Mouse (Mus musculus) left cerebral cortex, adult 2 months (tissue): ENCODE results near the gene Numb. TPM values are rescaled to one million over a fixed set of nuclear protein-coding genes. Genes with fewer than 3 reads are reported as not detected.
A peak's percentile ranks its signal among the peaks of the same experiment; 100 is the strongest.

Source experiments
- DNase-seq, 2 experiments: peaks; one replicate each; pipeline ENCODE4 v3.0.0; 2021 to 2022; ENCODE audit warnings: low spot score in 2 of 2, mixed read lengths in 1 of 2; ENCODE audit errors: extremely low spot score in 1 of 2
- H3K27ac ChIP-seq: fragments of 200-600 bp; 2 replicates; pipeline ENCODE4 v1.8.1; 2022
- H3K4me3 ChIP-seq: fragments of 200-600 bp; 2 replicates; pipeline ENCODE4 v1.8.1; 2022
- CTCF ChIP-seq: fragments of 200-600 bp; IDR thresholded peaks from 2 replicates; pipeline ENCODE4 v1.8.1; 2022; ENCODE audit warnings: antibody characterized with exemption, mild to moderate bottlenecking, moderate library complexity
- intact Hi-C: fragments of 180-260 bp; cut with DNase I; formaldehyde crosslinking; loops from one replicate; pipeline ENCODE4 v1.15.1; 2025
- total RNA-seq, 2 experiments: library from RNA; stranded (reverse); gene quantifications; 2 replicates each; pipeline ENCODE4 v1.2.3; 2021

Gene Numb
- total RNA-seq, 2 experiments from 2014 or later = 70.0 to 81.1 TPM

DNA sequence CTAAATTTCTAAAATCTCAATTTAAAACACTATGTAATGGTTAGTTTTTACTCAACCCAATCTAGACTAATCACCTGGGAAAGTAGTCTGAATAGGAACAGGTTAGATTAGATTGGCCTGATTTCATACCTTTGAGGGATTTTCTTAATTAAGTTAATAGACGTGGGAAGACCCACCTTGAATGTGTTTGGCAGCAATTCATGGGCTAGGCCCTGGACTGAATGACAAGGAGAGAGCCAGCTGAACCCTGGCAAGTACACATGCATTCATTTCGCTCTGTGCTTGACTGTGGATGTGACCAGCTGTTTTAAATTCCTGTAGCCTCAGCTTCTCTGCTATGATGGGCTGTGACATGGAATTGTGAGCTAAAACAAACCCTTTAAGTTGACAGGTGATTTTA, 40.8 kb downstream of the Numb start:
- Histone ChIP-seq H3K27ac (no peak overlapping the region), H3K4me3 (no peak overlapping the region)
- no peak for TF ChIP-seq CTCF
- intact Hi-C loops = no loop called here
- DNase-seq = no peak

GRCm38 (mm10) chr12:83875097-83875496, 46.6 kb downstream of the Numb start:
- no peak for TF ChIP-seq CTCF
- H3K27ac ChIP-seq = peak overlapping the region; percentile 69
- intact Hi-C loops = loop anchor here (2.0 kb wide), 1 partner anchor 24 kb away; no protein-coding TSS in a partner anchor
- no peak overlapping the region for H3K4me3 ChIP-seq
- DNase-seq = no peak

GRCm38 (mm10) chr12:83874597-83874996, 47.1 kb downstream of the Numb start:
- Histone ChIP-seq H3K27ac (peak overlapping the region; percentile 69), H3K4me3 (no peak overlapping the region)
- no peak for TF ChIP-seq CTCF
- DNase-seq = peak; percentile 64 to 82
- intact Hi-C loops = loop anchor here (2.0 kb wide), 1 partner anchor 24 kb away; no protein-coding TSS in a partner anchor

DNA sequence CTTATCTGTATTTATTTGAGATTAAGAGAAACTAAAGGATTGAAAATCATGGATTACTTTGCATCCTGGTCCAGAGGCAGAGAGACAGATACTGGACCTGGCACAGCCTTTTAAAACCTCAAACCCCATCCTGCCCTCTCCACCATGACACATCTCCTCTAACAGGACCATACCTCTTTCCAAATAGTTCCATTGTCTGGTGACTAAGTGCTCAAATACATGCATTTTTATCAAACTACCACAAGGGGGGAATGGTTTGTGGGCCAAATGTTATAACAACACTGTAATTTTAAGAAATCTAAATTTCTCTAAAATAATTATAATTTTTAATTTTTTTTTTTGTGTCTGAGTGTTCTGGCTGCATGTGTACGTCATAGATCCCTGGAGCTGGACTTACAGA, 57.2 kb downstream of the Numb start:
- H3K4me3 ChIP-seq = no peak overlapping the region
- no peak; the same call in none of the 2 replicates for TF ChIP-seq CTCF
- no peak for DNase-seq
- no peak overlapping the region for H3K27ac ChIP-seq
- intact Hi-C loops = no loop called here

DNA sequence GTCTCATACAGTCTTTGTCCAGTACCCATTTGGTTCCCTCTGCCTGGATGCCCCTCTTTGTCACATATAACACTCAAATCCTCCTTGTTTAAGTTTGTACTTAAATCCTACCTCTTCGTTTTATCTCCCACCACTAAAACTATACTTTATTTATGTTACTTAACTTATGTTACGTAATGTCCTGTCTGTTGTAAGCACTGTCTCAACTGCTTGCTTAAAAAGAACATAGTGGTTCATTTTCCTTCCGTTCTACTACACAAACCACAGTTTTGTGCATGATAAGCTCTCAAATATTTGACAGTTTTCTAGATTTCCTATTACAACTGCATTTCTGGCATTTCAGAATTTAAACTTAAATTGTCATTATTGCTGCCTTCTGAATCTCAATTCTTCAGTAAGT, 59.9 kb downstream of the Numb start:
- no peak for TF ChIP-seq CTCF
- DNase-seq = no peak
- H3K27ac ChIP-seq = peak overlapping the region; percentile 33; the same call in 1 of the 2 replicates
- intact Hi-C loops = no loop called here
- H3K4me3 ChIP-seq = no peak overlapping the region

DNA sequence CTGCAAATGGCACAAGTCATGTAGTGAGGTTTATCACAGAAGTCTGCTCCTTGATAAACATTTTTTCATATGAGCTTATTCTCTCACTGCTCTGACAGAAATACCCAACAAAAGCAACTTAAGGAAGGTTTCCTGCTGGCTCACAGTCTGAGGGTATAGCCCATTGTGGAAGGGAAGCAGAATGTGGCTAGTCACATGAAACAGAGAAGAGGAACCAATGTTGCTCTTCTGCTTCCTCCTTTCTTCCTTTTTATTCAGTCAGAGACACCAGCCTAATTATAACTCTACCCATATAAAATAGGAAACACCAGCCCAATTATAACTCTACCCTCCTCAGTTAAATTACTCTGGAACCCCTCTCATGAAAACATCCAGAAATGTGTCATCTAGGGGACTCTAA, 61.0 kb downstream of the Numb start:
- Histone ChIP-seq H3K27ac (no peak overlapping the region), H3K4me3 (no peak overlapping the region)
- DNase-seq = no peak
- TF ChIP-seq CTCF = no peak
- intact Hi-C loops = no loop called here

DNA sequence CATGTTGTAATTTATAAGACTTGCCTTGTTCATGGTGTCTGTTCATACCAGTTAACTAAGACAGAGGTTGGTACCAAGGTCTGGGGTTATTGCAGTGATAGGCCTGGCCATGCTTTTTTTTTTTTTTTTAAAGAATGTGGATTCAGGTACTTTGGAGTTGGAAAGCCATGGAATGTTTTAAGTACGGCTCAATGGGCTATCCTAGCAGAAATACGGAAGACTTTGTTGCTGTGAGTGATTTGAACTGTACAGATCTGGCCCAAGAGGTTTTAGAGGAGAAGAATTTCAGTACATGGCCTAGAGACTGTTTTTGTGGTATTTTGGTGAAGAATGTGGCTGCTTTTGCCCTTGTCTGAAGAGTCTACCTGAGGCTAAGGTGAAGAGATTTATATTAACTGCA, 63.7 kb downstream of the Numb start:
- Histone ChIP-seq H3K4me3 (no peak overlapping the region), H3K27ac (no peak overlapping the region)
- DNase-seq = no peak
- intact Hi-C loops = no loop called here
- TF ChIP-seq CTCF = no peak

- intact Hi-C loops = no loop called here
- no peak for TF ChIP-seq CTCF
These were observed 66.5 kb downstream of the Numb start for GRCm38 (mm10) chr12:83855211-83855610.

GRCm38 (mm10) chr12:83854281-83854680, 67.5 kb downstream of the Numb start:
- DNase-seq = no peak
- H3K27ac ChIP-seq = no peak overlapping the region
- TF ChIP-seq CTCF = no peak
- H3K4me3 ChIP-seq = no peak overlapping the region
- intact Hi-C loops = no loop called here

More at GRCm38 (mm10) chr12:83855211-83855610, 66.5 kb downstream of the Numb start:
- no peak overlapping the region for H3K27ac ChIP-seq
- H3K4me3 ChIP-seq = no peak overlapping the region
- no peak for DNase-seq

GRCm38 (mm10) chr12:83852512-83853213, 69.1 kb downstream of the Numb start:
- no peak overlapping the region for H3K4me3 ChIP-seq
- H3K27ac ChIP-seq = no peak overlapping the region
- TF ChIP-seq CTCF = no peak
- intact Hi-C loops = no loop called here
- no peak for DNase-seq

DNA sequence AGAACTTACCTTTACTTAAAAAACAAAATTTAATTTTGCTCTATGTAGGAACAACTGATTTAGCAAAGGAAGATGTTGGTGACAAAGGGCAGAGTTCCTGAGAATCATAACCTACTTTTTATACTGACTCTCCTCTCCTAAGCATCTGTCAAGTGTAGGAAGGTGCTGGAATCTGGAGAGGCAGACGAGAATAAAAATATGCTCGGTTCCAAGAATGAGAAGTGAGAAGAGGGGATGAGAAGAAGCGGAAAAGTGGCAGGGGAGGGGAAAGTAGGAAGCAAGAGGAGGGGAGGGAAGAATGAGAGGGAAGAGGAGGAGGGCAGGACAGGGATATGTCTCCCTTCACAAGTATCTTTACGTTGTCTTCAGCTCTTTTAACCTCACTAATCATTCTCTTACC, 71.4 kb downstream of the Numb start:
- no peak for TF ChIP-seq CTCF
- Histone ChIP-seq H3K4me3 (no peak overlapping the region), H3K27ac (peak overlapping the region; percentile 65)
- no peak for DNase-seq
- intact Hi-C loops = loop anchor here (1.0 to 2.0 kb wide), 2 partner anchors 24 to 73 kb away; no protein-coding TSS in a partner anchor

GRCm38 (mm10) chr12:83848595-83849231, 73.0 kb downstream of the Numb start:
- no peak for TF ChIP-seq CTCF
- intact Hi-C loops = no loop called here
- DNase-seq = no peak
- peak overlapping the region; percentile 8; the same call in 1 of the 2 replicates for H3K27ac ChIP-seq
- H3K4me3 ChIP-seq = no peak overlapping the region
